Mouse (Mus musculus) heart, postnatal 0 days (tissue): ENCODE results near the gene Osbpl2.

Experiments
- CTCF ChIP-seq: IDR thresholded peaks from 2 replicates; pipeline ENCODE4 v1.5.1; 2016; ENCODE audit warnings: antibody characterized with exemption, control low read depth, low read depth
- EP300 ChIP-seq: IDR thresholded peaks from 2 replicates; pipeline ENCODE4 v1.6.1; 2016; ENCODE audit warnings: antibody characterized with exemption, low read depth

DNA sequence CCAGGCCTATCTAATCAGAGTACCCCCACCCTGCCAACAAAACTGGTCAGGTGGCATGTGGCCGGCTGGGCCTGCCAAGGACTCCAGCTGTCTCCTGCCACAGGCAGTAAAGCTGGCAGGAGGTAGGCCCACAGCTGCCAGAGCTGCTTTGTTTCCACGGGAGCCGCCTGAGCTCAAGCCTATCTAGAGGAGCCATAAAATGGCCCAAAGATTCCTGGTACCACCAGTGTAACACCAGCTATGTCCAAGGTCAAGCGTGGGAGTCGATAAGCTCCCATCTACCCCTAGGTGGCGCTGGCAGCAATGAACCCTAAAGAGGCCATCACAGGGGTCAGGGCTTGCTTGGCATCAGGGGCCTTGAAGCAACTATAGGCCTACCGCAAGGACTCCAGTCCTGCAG is 88.7 kb downstream of the Osbpl2 start:
- TF ChIP-seq CTCF (peak; percentile 56), EP300 (no peak)
